Mouse (Mus musculus) forebrain, embryonic 10.5 days (tissue): ENCODE measurements around the gene Gnas. TPM values are rescaled to one million over a fixed set of nuclear protein-coding genes. Genes with fewer than 3 reads are reported as not detected.
"Not testable (repeated sequence)": the region's sequence is repeated elsewhere in the genome, so short reads cannot be mapped to it uniquely, and the experiment has no call there.

ENCODE experiments used
- DNase-seq: peaks from one replicate; pipeline ENCODE4 v3.0.0-alpha.2; 2017; ENCODE audit warnings: low spot score; ENCODE audit errors: extremely low spot score
- H3K27ac ChIP-seq: fragments of 300-500 bp; sonication (generic); 2 replicates; pipeline ENCODE4 v1.5.1; 2016; ENCODE audit warnings: mild to moderate bottlenecking
- H3K27me3 ChIP-seq: fragments of 300-500 bp; sonication (generic); 2 replicates; pipeline ENCODE4 v1.6.1; 2016; ENCODE audit warnings: mild to moderate bottlenecking; ENCODE audit not compliant: poor library complexity, severe bottlenecking
- H3K36me3 ChIP-seq: fragments of 300-500 bp; sonication (generic); replicated peaks from 2 replicates; pipeline ENCODE4 v1.6.1; 2016; ENCODE audit warnings: mild to moderate bottlenecking, moderate library complexity
- H3K4me1 ChIP-seq: fragments of 300-500 bp; sonication (generic); 2 replicates; pipeline ENCODE4 v1.6.1; 2016
- H3K4me3 ChIP-seq: fragments of 300-500 bp; sonication (generic); 2 replicates; pipeline ENCODE4 v1.5.1; 2016; ENCODE audit warnings: mild to moderate bottlenecking, moderate library complexity
- H3K9me3 ChIP-seq: fragments of 300-500 bp; sonication (generic); 2 replicates; pipeline ENCODE4 v1.6.1; 2016; ENCODE audit warnings: mild to moderate bottlenecking, moderate library complexity
- WGBS: fragments of 180-500 bp; shearing (Covaris S2); methylation state at CpG from one replicate; pipeline ENCODE4 v1.1.7; 2016; 5-methylcytosine and 5-hydroxymethylcytosine counted together
- polyA plus RNA-seq: library from polyadenylated mRNA; unstranded; fragments of >200 nt; fragmentation: Nextera tagmentation; extraction: Ambion mirVana; gene quantifications from 2 replicates; pipeline ENCODE4 v1.2.1, GENCODE M21; 2016

Gene Gnas
- polyA plus RNA-seq, 1 experiment from 2014 or later, result 880 TPM

DNA sequence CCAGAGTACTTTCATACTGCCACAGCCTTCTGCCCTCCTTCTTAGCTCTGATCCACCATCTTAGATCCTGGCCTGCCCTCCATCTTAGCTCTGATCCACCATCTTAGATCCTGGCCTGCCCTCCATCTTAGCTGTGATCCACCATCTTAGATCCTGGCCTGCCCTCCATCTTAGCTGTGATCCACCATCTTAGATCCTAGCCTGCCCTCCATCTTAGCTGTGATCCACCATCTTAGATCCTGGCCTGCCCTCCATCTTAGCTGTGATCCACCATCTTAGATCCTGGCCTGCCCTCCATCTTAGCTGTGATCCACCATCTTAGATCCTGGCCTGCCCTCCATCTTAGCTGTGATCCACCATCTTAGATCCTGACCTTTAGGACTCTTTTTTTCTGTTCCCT lies 31.3 kb downstream of the Gnas start:
- not testable (repeated sequence) for H3K4me3 ChIP-seq, H3K9me3 ChIP-seq, H3K27ac ChIP-seq, H3K36me3 ChIP-seq, H3K27me3 ChIP-seq, DNase-seq
- H3K4me1 ChIP-seq, result peaks cover 28% of the 10 kb centered on the region

DNA sequence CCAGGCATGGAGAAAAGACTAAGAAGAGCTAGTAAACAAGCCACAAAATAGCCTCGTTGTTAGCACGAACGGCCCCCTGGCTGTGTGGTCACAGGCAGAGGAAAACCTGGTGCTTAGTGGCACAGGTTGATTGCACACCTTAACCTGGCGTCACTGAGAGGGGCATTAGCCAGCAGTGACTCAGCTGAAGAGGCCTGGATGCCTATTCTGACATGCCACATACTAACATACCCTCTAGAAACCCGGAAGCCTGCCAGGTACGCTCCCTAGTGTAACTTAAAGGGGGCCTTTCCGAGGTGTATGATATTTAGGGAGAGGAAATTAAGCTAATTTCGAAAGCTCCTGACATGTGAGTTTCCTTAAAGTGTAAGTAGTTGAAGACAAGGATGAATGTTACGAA lies 32.5 kb downstream of the Gnas start:
- WGBS, result 89% methylated on average over 9 of the region's 9 CpGs
- Histone ChIP-seq H3K27me3 (no peaks in the 10 kb centered on the region), H3K4me3 (no peak overlapping the region), H3K27ac (no peak overlapping the region), H3K4me1 (peaks cover 20% of the 10 kb centered on the region), H3K9me3 (no peaks in the 10 kb centered on the region), H3K36me3 (0 out of 2 replicates have a peak, but pooled peaks cover under 1% of the 10 kb centered on the region)
- DNase-seq, result no peak

DNA sequence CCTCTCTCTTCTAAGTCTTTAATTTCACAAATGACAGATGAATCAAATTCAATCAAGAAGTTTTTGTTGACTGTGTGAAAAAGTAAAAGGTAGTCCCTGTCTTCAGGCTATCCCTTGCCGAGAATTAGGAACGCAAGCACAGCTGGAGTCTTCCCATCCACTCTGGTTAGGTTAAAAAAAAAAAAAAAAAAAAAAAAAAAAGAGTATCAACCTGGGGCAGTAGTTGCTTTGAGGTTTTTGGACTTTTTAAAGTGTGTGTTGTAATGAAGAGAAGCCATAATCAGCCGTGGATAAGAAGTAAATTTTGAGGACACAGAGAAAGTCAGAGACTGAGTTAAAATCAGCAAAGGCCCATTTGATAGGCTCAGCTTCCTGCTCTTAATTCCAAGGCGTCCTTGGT lies 41.9 kb downstream of the Gnas start:
- no peak for DNase-seq
- WGBS, result 61% methylated on average over 4 of the region's 4 CpGs
- peak overlapping the region; percentile 98; the same call in 1 of the 2 replicates for H3K4me3 ChIP-seq

DNA sequence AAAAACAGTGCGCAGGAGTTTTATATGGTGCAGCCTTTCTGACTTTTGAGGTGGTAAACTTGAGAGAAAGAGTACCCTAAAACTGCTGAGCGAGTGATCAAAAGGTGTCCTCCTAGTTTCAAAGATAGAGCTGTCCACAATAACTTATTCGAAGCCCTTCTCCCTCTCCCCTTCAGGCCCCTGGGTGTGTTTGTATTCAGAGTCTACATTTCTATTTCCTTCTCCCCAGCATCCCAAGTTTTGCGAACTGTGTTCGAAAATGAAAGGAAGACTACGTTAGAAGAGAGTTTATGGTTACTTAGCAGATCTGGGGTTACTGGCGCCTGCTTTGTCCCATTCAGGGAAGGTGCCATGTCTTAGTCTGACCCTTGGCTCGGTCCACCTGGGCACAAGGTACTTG lies 42.4 kb downstream of the Gnas start:
- no peak overlapping the region for H3K27ac ChIP-seq
- H3K36me3 ChIP-seq, result peaks cover 38% of the 10 kb centered on the region
- H3K9me3 ChIP-seq, result peaks cover 22% of the 10 kb centered on the region
- no peak for DNase-seq
- peaks cover 33% of the 10 kb centered on the region for H3K4me1 ChIP-seq
- peak overlapping the region; percentile 98 for H3K4me3 ChIP-seq
- H3K27me3 ChIP-seq, result peaks cover 5% of the 10 kb centered on the region; the same call in 1 of the 2 replicates
- WGBS, result 68% methylated on average over 8 of the region's 8 CpGs

More for the DNA sequence above, 41.9 kb downstream of the Gnas start:
- H3K27ac ChIP-seq, result no peak overlapping the region
- H3K9me3 ChIP-seq, result peaks cover 22% of the 10 kb centered on the region
- H3K4me1 ChIP-seq, result peaks cover 31% of the 10 kb centered on the region
- peaks cover 38% of the 10 kb centered on the region for H3K36me3 ChIP-seq
- H3K27me3 ChIP-seq, result peaks cover 5% of the 10 kb centered on the region; the same call in 1 of the 2 replicates

DNA sequence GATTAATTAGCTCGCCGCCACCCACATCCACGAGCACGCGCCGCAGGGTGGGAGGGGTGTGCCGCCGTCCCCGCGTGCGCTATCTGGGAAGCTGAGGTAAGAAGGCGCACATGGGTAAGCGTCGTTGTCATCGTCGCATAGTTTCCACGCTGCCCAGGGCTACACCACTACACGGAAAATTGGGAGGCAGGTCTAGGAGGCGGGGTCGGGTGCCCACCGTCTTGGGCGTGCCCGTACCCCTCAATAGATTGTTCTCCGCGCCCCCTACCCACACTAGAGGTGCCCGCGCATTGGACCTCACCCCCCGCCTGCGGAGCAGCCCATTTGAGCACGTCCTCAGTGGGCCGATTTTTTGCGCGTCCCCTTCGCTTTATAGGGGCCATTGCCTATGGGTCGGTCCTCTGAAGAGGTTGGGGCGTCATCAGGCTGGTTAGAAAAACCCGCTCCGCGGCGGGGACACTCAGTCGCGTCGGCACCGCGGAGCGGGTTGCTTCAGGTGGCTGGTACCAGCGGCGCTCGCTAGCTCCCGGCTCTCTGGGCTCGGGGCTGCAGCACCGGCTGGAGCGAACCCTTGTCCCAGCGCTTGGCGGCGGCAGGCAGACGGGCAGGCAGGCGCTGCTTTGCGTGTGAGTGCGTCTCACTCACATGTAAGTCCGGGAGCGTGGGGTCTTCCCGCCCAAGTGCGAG lies 43.3 kb downstream of the Gnas start:
- Histone ChIP-seq H3K4me3 (peak overlapping the region; percentile 98), H3K36me3 (peaks cover 32% of the 10 kb centered on the region), H3K9me3 (peaks cover 22% of the 10 kb centered on the region), H3K27me3 (peaks cover 5% of the 10 kb centered on the region; the same call in 1 of the 2 replicates), H3K4me1 (peaks cover 43% of the 10 kb centered on the region), H3K27ac (peak overlapping the region; percentile 100)
- peak; percentile 73 for DNase-seq
- 44% methylated on average over 64 of the region's 64 CpGs for WGBS

DNA sequence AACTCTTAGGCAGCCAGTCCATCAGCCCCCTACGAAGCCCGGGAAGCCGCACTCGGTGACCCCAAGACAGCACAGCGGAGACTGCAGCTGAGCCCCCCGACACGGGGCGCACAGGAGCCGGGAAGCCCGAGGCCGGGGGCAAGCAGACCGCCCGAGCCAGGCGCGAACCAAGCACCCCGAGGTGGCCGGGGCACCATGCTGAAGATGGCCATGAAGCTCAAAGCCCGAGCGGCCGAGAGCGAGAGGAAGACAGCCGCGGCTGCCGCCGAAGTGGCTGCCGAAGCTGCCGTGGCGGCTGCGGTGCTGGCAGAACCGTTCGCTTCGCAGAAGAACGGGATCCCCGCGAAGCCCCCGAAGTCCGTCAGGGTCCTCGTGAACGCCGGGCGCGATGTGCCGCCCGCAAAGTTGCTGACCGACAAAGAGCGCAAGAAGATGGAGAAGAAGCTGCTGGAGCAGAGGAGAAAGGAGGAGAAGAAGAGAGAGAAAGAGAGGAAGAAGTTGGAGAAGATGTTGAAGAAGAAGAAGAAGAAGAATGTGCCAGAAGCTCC lies 44.3 kb downstream of the Gnas start:
- peak overlapping the region; percentile 98 for H3K4me3 ChIP-seq
- peaks cover 22% of the 10 kb centered on the region for H3K9me3 ChIP-seq
- WGBS, result 47% methylated on average over 46 of the region's 46 CpGs
- no peak for DNase-seq
- H3K27ac ChIP-seq, result peak overlapping the region; percentile 100
- H3K4me1 ChIP-seq, result peaks cover 50% of the 10 kb centered on the region
- peaks cover 25% of the 10 kb centered on the region for H3K36me3 ChIP-seq
- H3K27me3 ChIP-seq, result peaks cover 5% of the 10 kb centered on the region; the same call in 1 of the 2 replicates

DNA sequence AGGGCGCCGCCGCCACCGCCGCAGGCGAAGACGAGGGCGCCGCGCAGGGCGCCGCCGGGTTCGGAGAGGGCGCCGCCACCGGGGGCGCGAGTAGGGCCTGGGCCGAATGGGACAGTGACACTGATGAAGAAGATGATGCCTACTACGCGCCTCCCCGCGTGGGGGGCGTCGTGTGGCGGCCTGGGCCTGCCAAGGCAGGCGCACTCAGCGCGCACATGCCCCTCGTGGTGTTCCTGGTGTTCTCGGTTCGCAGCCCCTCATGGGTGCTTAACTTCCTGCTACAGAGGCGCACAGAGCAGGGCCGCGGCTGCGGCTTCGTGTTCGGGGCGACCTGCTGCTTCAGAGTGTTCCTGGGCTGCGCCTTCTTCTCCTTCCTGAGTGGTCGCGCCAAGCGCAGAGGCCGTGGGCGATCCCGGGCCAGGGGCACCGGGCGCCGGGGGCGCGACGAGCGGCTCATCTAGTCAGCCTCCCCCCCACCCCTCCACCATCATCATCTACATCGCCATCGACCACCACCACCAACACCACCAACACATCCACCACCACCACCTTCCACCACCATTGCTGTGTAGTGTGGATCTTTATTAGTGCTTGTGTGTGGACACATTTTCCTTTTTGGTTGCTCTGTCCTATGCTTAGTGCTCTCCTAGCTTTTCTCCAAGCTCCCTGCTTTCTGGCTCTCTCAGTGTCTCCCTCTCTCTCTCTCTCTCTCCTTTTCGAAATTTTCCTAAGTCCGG lies 45.0 kb downstream of the Gnas start:
- Histone ChIP-seq H3K4me3 (peak overlapping the region; percentile 98), H3K36me3 (peaks cover 24% of the 10 kb centered on the region), H3K4me1 (peaks cover 56% of the 10 kb centered on the region), H3K27me3 (peaks cover 5% of the 10 kb centered on the region; the same call in 1 of the 2 replicates), H3K9me3 (peaks cover 22% of the 10 kb centered on the region), H3K27ac (peak overlapping the region; percentile 100)
- peak; percentile 44 for DNase-seq
- WGBS, result 41% methylated on average over 58 of the region's 58 CpGs

DNA sequence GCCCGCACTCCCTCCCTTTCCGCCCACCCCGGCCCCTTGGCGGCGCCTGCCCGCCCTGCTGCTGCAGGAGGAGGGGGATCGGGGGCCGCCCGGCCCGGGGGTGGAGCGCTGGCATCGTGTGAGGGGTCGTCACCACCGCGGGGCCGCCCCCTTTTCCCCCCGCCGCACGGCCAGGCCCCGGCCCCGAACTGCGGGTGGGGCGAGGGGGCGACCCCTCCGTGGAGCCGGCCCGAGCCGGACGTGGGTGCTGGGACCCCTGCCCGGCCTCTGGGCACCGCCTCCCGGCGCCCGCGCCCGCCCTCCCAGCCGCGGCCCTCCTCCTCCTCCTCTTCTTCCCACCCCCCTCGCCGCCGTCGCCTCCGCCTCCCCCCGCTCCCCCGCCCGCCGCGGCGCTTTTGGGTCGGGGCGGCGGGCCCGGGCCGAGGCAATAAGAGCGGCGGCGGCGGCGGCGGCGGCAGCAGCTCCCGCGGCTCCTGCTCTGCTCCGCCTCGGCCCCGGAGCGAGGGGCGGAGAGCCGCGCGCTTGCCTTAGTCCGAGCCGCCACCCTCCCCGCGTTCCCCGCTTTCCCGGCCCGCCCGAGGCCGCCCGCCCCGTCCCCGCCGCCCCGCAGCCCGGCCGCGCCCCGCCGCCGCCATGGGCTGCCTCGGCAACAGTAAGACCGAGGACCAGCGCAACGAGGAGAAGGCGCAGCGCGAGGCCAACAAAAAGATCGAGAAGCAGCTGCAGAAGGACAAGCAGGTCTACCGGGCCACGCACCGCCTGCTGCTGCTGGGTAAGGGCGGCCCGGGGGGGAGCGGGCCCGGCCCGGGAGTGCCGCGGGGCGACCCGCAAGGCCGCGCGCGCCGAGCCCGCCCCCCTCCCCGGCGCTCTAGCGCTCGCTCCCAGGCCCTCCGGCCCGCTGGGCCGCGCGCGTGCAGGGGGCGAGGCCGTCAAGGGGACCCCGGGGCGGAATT lies 45.8 kb downstream of the Gnas start:
- under 1% methylated on average over 92 of the region's 131 CpGs for WGBS
- Histone ChIP-seq H3K4me1 (peaks cover 65% of the 10 kb centered on the region), H3K4me3 (peak overlapping the region; percentile 98), H3K36me3 (peaks cover 32% of the 10 kb centered on the region), H3K9me3 (peaks cover 22% of the 10 kb centered on the region), H3K27ac (peak overlapping the region; percentile 100), H3K27me3 (peaks cover 5% of the 10 kb centered on the region; the same call in 1 of the 2 replicates)
- peak; percentile 87 for DNase-seq

DNA sequence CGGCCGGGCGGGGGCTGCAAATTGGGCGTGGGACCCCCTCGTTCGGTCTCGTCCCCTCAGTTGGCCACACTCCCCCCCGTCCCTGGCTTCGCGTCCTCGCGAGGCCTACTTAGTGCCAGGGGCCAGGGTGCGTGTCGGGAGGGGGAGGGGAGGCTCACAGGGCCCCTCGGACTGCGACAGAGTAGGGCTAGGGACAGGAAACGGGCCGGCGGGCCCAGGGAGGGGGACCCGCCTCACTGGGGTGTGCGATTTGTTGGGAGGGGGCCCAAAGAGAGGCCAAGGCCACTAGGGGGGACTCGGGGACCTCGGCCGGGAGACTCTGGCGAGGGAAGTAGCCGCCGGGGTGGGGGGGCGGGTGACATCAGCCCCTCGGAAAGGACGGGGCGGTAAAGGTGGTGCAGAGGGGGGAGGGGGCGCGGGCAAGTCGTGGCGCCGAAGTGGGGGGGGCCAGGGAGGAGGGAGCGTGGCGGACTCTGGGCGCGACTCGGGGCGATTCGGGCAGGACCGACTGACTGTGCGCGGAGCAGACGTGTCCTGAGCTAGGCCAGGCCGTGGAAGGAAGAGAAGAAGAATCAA lies 46.6 kb downstream of the Gnas start:
- DNase-seq, result peak; percentile 80
- Histone ChIP-seq H3K4me1 (peaks cover 72% of the 10 kb centered on the region), H3K27me3 (peaks cover 5% of the 10 kb centered on the region; the same call in 1 of the 2 replicates), H3K27ac (peak overlapping the region; percentile 100), H3K36me3 (peaks cover 38% of the 10 kb centered on the region), H3K4me3 (peak overlapping the region; percentile 98), H3K9me3 (peaks cover 22% of the 10 kb centered on the region)
- WGBS, result under 1% methylated on average over 35 of the region's 48 CpGs

DNA sequence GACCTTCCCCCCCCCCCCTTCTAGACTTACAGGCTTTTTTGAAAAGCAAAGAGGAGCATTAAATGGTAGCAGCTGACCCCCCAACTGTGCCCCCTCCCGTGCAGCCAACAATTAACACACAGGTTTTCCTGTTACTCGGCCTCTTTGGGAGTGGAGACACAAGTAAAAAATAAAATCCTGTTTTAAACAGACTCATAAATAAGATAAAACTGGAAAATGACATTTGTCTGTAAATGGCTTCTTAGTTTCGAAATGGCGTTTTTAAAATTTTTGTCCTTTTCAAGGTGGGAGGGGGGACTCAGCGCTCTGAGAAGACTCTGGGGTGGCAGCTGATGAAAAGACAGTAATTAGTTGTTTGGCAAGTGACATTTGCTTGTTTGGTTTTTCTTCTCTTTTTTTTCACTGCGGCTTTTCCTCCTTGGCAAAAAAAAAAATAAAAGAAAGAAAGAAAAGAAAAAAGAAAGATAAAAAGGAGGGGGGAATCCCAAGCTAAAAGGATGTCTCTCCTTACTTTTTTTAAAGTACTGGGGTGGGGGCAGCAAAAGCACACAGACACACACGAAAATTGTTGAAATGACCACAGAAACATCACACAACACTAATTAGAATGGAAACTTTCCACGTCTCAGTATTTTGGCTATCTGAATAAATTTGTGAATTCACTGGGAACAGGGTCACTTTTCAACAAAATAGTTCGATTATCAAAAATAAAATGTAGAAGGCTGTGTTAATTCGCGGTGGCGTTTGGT lies 47.3 kb downstream of the Gnas start:
- no peak for DNase-seq
- peak overlapping the region; percentile 100 for H3K27ac ChIP-seq
- peaks cover 22% of the 10 kb centered on the region for H3K9me3 ChIP-seq
- WGBS, result 32% methylated on average over 12 of the region's 12 CpGs
- peak overlapping the region; percentile 98 for H3K4me3 ChIP-seq
- H3K36me3 ChIP-seq, result peaks cover 42% of the 10 kb centered on the region
- H3K27me3 ChIP-seq, result peaks cover 5% of the 10 kb centered on the region; the same call in 1 of the 2 replicates
- H3K4me1 ChIP-seq, result peaks cover 74% of the 10 kb centered on the region

DNA sequence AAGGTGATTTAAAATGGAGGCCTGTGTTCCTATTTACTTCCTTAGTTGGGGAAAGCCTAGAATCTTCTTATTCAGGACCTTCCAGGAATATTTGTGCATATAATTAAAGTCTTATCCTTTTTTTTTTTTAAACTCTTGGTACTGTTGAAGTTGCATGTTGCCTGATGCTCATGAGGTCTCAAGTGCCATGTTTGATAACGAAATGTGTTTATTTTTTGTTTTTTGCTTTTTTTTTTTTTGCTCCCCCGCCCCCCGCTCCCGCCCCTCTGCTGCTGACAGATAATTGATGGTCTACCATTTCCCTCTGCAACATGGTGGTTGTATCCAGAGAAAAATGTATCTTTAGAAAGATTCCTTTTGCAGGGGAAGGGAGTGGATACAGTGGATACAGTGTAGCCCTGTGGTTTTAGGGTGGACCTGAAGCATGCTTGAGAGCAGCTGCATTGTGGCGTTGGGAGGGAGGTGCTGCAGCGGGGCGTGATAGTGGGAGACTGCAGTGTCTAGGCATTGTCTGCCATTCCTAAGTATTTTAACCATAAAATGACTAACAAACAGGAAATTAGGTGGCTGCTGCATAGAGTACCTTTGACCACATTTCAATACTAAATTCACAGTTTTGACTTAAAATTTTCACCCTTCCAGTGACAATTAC lies 49.2 kb downstream of the Gnas start:
- Histone ChIP-seq H3K9me3 (peaks cover 7% of the 10 kb centered on the region), H3K4me3 (0 out of 2 replicates have a peak overlapping the region, but pooled peaks have one; percentile 98), H3K27me3 (peaks cover 3% of the 10 kb centered on the region; the same call in 1 of the 2 replicates), H3K4me1 (peaks cover 71% of the 10 kb centered on the region), H3K27ac (no peak overlapping the region), H3K36me3 (peaks cover 46% of the 10 kb centered on the region)
- no peak for DNase-seq
- WGBS, result 76% methylated on average over 7 of the region's 7 CpGs
